Mouse (Mus musculus) c-Kit-positive CD71-negative TER-119-negative erythroid progenitor cells, embryonic 14.5 days (primary cell): ENCODE results near the gene Vmn2r15.

Source experiments
- DNase-seq: peaks from one replicate; pipeline ENCODE4 v3.0.0-alpha.2; 2013; ENCODE audit warnings: low read depth

Gene Vmn2r15

GRCm38 (mm10) chr5:109297544-109297943 is at the start of gene Vmn2r15:
Vmn2r15 (minus strand) TSS chr5:109297644.
- DNase-seq: no peak

DNA sequence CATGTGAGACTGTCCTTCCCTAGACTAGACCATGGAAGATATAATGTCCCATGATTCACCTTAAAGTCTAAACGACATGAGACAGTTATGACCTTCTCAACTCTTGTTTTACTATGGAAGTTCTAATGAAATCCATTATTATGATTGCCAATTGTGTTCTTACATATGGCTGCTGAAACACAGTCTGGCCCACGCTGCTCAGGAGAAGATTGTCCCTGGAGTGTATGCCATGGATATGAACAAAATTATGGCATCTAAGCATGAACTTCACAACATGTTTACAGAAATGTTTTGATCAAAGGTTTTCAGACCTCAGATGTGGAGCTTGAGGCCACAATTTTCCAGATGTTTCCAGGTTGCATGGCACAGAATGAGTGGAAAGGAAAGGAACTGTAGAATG is 32.4 kb upstream of the Vmn2r15 start, which contains the start of gene Vmn2r16:
Gene Vmn2r16, plus strand, starts transcription at position 301 of the 400 bp plus-strand sequence.
- no peak for DNase-seq

DNA sequence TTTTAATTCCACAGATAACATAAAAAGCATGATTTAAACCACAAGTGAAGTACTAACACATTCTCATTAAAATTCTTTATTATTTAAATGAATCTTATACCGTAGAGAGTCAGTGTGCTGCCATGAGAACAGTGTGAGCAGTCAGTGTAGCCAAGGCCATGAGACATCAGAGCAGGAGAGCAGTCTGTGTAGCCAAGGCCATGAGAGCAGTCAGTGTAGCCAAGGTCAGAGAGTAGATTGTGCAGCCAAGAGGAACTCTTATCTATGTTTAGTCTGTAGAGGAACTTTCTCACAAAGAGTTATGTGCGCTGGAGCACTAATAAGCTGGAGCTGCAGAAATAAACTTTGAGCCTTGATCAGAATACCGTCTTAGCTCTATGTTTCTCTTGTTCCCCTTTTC is 2.8 kb downstream of the Vmn2r15 start:
- DNase-seq: no peak
